Mouse (Mus musculus): ENCODE data around the gene Sh3bp5. TPM values are rescaled to one million over a fixed set of nuclear protein-coding genes. Genes with fewer than 3 reads are reported as not detected.

The Sh3bp5 gene
- total RNA-seq, 1 experiment = 4.6 TPM

DNA sequence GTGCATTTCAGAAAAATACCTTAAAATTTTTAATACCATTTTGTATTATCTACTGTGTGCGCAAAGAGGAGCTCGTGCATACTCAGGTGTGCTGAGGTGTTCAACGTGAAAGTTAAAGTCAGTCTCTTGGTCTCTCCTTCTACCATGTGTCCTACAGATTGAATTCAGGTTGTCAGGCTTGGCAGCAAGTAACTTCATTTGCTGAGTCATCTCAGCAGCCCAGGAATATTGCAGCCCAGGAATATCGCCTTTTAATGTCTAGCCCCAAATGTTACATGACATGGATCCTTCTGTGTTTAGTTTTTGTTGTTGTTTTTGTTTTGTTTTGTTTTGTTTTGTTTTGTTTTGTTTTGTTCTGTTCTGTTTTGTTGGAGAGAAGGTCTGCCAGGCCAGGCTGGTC is 31.2 kb downstream of the Sh3bp5 start:
- Histone ChIP-seq H3K9ac (ENCODE audit: insufficient read depth, low read depth, low read length, poor library complexity, severe bottlenecking) (no peak overlapping the region), H3K27ac (ENCODE audit: insufficient read depth, low read depth, low read length, poor library complexity, severe bottlenecking) (no peak overlapping the region), H3K4me3 (ENCODE audit: insufficient read depth in 1 of 2, low read depth in 1 of 2, low read length in 2 of 2, poor library complexity in 1 of 2, severe bottlenecking in 1 of 2) (no peak overlapping the region), H3K36me3 (ENCODE audit: control insufficient read depth, insufficient read depth, low read length, poor library complexity, severe bottlenecking) (no peaks in the 10 kb centered on the region), H3K9me3 (ENCODE audit: control insufficient read depth, insufficient read depth, low read depth, low read length) (no peaks in the 10 kb centered on the region), H3K4me1 (ENCODE audit: control insufficient read depth in 2 of 2, insufficient read depth in 2 of 2, low read length in 2 of 2, poor library complexity in 1 of 2) (peaks cover 0 to 7% of the 10 kb centered on the region in 2 experiments; a peak in 1 of 4 replicates)
- TF ChIP-seq MAFK (IDR thresholded peaks at IDR 0.05; ENCODE audit: insufficient read depth, low read depth, low read length) = peak; percentile 58; the same call in 1 of the 2 replicates
- no peak for TF ChIP-seq ZNF384 (IDR thresholded peaks at IDR 0.05; ENCODE audit: low read depth, low read length)
- in situ Hi-C loops (cut with MboI; ENCODE audit: low sequenced_read_pairs in 2 of 2, unreplicated experiment in 2 of 2) = no loop called here
- no peak for DNase-seq (ENCODE audit: low read depth, low spot score)

DNA sequence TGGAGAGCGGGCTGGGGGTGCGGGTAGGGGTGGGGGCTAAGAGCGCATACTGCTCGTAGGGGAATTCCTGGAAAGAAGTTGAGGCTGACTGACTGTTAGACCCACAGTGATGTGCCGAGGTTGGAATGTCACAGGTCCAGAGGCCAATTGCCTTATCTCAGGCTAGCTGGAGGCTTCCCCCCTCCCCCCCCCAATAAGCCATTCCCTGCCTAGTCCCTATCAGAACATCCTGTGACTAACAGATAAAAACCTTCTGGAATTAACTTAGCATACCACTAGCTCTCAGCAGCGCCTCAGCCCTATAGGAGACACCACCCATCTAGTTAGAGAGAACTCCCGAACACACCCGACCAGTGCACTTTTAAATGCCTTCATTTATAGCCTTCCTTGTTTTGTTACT is 31.9 kb downstream of the Sh3bp5 start:
- no peak overlapping the region for H3K4me3 ChIP-seq (ENCODE audit: insufficient read depth in 1 of 2, low read depth in 1 of 2, low read length in 2 of 2, poor library complexity in 1 of 2, severe bottlenecking in 1 of 2)
- no peaks in the 10 kb centered on the region for H3K9me3 ChIP-seq (ENCODE audit: control insufficient read depth, insufficient read depth, low read depth, low read length)
- no peak for TF ChIP-seq CHD2 (IDR thresholded peaks at IDR 0.05; ENCODE audit: low read depth, low read length)
- TF ChIP-seq MAFK (IDR thresholded peaks at IDR 0.05; ENCODE audit: insufficient read depth, low read depth, low read length) = no peak
- no peak for TF ChIP-seq ZC3H11A (IDR thresholded peaks at IDR 0.05; ENCODE audit: borderline replicate concordance, low read depth, low read length)
- TF ChIP-seq HCFC1 (IDR thresholded peaks at IDR 0.05; ENCODE audit: borderline replicate concordance, insufficient read depth, low read length) = no peak
- no peak for TF ChIP-seq ZNF384 (IDR thresholded peaks at IDR 0.05; ENCODE audit: low read depth, low read length)
- H3K4me1 ChIP-seq (ENCODE audit: control insufficient read depth in 2 of 2, insufficient read depth in 2 of 2, low read length in 2 of 2, poor library complexity in 1 of 2) = peaks cover 0 to 7% of the 10 kb centered on the region in 2 experiments; a peak in 1 of 4 replicates
- no peak for DNase-seq (ENCODE audit: low read depth, low spot score)
- no peaks in the 10 kb centered on the region for H3K36me3 ChIP-seq (ENCODE audit: control insufficient read depth, insufficient read depth, low read length, poor library complexity, severe bottlenecking)
- in situ Hi-C loops (cut with MboI; ENCODE audit: low sequenced_read_pairs in 2 of 2, unreplicated experiment in 2 of 2) = no loop called here
- no peak overlapping the region for H3K27ac ChIP-seq (ENCODE audit: insufficient read depth, low read depth, low read length, poor library complexity, severe bottlenecking)
- no peak overlapping the region for H3K9ac ChIP-seq (ENCODE audit: insufficient read depth, low read depth, low read length, poor library complexity, severe bottlenecking)

DNA sequence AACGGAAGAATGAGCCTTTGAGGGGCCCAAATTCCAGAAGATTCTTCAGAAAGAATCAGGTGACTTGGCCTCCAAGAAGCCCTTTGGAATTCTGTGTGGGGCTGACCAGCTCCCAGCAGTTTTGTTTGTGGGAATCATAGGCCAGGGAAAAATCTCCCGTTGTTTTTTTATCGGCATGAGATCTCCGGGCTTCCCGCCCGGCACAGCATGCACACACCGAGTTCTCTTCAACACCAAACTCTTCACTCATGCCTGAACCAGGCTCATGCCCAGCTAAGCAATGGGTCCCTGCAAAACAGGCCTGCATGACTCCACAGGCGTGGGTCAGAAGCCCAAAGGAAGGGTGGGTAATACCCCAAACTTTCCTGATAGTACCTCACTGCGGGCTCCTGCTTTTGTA is 32.3 kb downstream of the Sh3bp5 start:
- no peak overlapping the region for H3K4me3 ChIP-seq (ENCODE audit: insufficient read depth in 1 of 2, low read depth in 1 of 2, low read length in 2 of 2, poor library complexity in 1 of 2, severe bottlenecking in 1 of 2)
- TF ChIP-seq MAFK (IDR thresholded peaks at IDR 0.05; ENCODE audit: insufficient read depth, low read depth, low read length) = no peak
- H3K4me1 ChIP-seq (ENCODE audit: control insufficient read depth in 2 of 2, insufficient read depth in 2 of 2, low read length in 2 of 2, poor library complexity in 1 of 2) = peaks cover 0 to 7% of the 10 kb centered on the region in 2 experiments; a peak in 1 of 4 replicates
- in situ Hi-C loops (cut with MboI; ENCODE audit: low sequenced_read_pairs in 2 of 2, unreplicated experiment in 2 of 2) = no loop called here
- H3K27ac ChIP-seq (ENCODE audit: insufficient read depth, low read depth, low read length, poor library complexity, severe bottlenecking) = no peak overlapping the region
- H3K36me3 ChIP-seq (ENCODE audit: control insufficient read depth, insufficient read depth, low read length, poor library complexity, severe bottlenecking) = no peaks in the 10 kb centered on the region
- no peaks in the 10 kb centered on the region for H3K9me3 ChIP-seq (ENCODE audit: control insufficient read depth, insufficient read depth, low read depth, low read length)
- no peak overlapping the region for H3K9ac ChIP-seq (ENCODE audit: insufficient read depth, low read depth, low read length, poor library complexity, severe bottlenecking)
- no peak for DNase-seq (ENCODE audit: low read depth, low spot score)

DNA sequence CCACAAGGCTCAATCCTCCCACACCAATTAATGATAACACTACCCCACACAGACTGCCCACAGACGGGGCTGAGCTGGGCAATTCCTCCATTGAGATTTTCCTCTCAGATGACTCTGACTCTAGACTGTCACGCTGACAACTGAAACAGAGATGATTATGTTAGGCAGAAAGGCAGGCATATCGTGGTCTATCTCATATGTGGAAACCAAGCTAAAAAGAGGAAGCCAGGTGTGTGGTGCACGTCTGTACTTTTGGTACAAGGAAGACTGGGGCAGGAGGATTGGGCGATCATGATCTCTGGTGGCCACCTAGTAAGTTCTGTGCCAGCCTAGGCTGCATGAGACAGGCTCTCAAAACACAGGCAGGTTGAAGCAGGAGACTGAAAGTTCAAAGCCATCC is 33.2 kb downstream of the Sh3bp5 start:
- in situ Hi-C loops (cut with MboI; ENCODE audit: low sequenced_read_pairs in 2 of 2, unreplicated experiment in 2 of 2) = no loop called here
- Histone ChIP-seq H3K9me3 (ENCODE audit: control insufficient read depth, insufficient read depth, low read depth, low read length) (no peaks in the 10 kb centered on the region), H3K27ac (ENCODE audit: insufficient read depth, low read depth, low read length, poor library complexity, severe bottlenecking) (no peak overlapping the region), H3K36me3 (ENCODE audit: control insufficient read depth, insufficient read depth, low read length, poor library complexity, severe bottlenecking) (no peaks in the 10 kb centered on the region), H3K4me1 (ENCODE audit: control insufficient read depth in 2 of 2, insufficient read depth in 2 of 2, low read length in 2 of 2, poor library complexity in 1 of 2) (peaks cover 0 to 7% of the 10 kb centered on the region in 2 experiments; a peak in 1 of 4 replicates), H3K4me3 (ENCODE audit: insufficient read depth in 1 of 2, low read depth in 1 of 2, low read length in 2 of 2, poor library complexity in 1 of 2, severe bottlenecking in 1 of 2) (no peak overlapping the region), H3K9ac (ENCODE audit: insufficient read depth, low read depth, low read length, poor library complexity, severe bottlenecking) (no peak overlapping the region)
- TF ChIP-seq ZC3H11A (IDR thresholded peaks at IDR 0.05; ENCODE audit: borderline replicate concordance, low read depth, low read length) (no peak), CHD2 (IDR thresholded peaks at IDR 0.05; ENCODE audit: low read depth, low read length) (no peak), MAFK (IDR thresholded peaks at IDR 0.05; ENCODE audit: insufficient read depth, low read depth, low read length) (no peak), ZNF384 (IDR thresholded peaks at IDR 0.05; ENCODE audit: low read depth, low read length) (no peak), HCFC1 (IDR thresholded peaks at IDR 0.05; ENCODE audit: borderline replicate concordance, insufficient read depth, low read length) (no peak)
- no peak for DNase-seq (ENCODE audit: low read depth, low spot score)

DNA sequence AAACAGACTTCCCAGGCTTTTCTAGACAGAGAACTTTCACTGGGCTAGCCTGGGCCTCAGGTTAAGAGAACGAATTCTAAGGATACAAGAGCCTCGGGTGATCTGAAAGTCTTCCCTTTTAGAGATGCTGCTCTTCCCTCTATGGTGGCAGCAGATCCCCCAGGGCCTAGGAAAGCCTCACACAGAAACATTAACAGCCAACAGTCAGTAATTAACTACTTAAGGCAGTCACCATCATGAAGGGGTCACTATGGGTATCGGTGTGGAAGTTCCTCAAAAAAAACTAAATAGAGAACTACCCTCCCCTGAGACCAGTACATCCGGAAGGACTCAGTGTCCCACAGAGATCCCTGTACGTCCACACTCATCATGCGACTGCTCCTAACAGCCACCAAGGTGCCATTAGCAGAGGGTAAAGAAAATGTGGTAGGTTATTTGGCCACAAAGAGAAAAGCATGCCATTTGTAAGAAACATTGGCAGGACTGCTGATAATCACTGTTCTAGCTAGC is 33.9 kb downstream of the Sh3bp5 start:
- DNase-seq (ENCODE audit: low read depth, low spot score) = no peak
- in situ Hi-C loops (cut with MboI; ENCODE audit: low sequenced_read_pairs in 2 of 2, unreplicated experiment in 2 of 2) = no loop called here
- no peak overlapping the region for H3K27ac ChIP-seq (ENCODE audit: insufficient read depth, low read depth, low read length, poor library complexity, severe bottlenecking)
- H3K4me1 ChIP-seq (ENCODE audit: control insufficient read depth in 2 of 2, insufficient read depth in 2 of 2, low read length in 2 of 2, poor library complexity in 1 of 2) = peaks cover 0 to 7% of the 10 kb centered on the region in 2 experiments; a peak in 1 of 4 replicates
- no peaks in the 10 kb centered on the region for H3K9me3 ChIP-seq (ENCODE audit: control insufficient read depth, insufficient read depth, low read depth, low read length)
- no peaks in the 10 kb centered on the region for H3K36me3 ChIP-seq (ENCODE audit: control insufficient read depth, insufficient read depth, low read length, poor library complexity, severe bottlenecking)
- H3K4me3 ChIP-seq (ENCODE audit: insufficient read depth in 1 of 2, low read depth in 1 of 2, low read length in 2 of 2, poor library complexity in 1 of 2, severe bottlenecking in 1 of 2) = no peak overlapping the region
- TF ChIP-seq ZNF384 (IDR thresholded peaks at IDR 0.05; ENCODE audit: low read depth, low read length) (no peak), HCFC1 (IDR thresholded peaks at IDR 0.05; ENCODE audit: borderline replicate concordance, insufficient read depth, low read length) (no peak), CHD2 (IDR thresholded peaks at IDR 0.05; ENCODE audit: low read depth, low read length) (no peak), MAFK (IDR thresholded peaks at IDR 0.05; ENCODE audit: insufficient read depth, low read depth, low read length) (no peak), ZC3H11A (IDR thresholded peaks at IDR 0.05; ENCODE audit: borderline replicate concordance, low read depth, low read length) (no peak)
- no peak overlapping the region for H3K9ac ChIP-seq (ENCODE audit: insufficient read depth, low read depth, low read length, poor library complexity, severe bottlenecking)

Measured in ES-E14 (cell line).